Mouse (Mus musculus) hindbrain, embryonic 13.5 days (tissue): ENCODE data around the gene Ccna1. TPM values are rescaled to one million over a fixed set of nuclear protein-coding genes. Genes with fewer than 3 reads are reported as not detected.

ENCODE experiments used
- ATAC-seq: fragments of 200-750 bp; cut with Nextera tagmentation; 2 replicates; pipeline ENCODE4 v1.8.0; 2017; ENCODE audit warnings: moderate TSS enrichment; ENCODE audit not compliant: low FRiP score
- H3K27ac ChIP-seq: fragments of 300-500 bp; sonication (generic); 2 replicates; pipeline ENCODE4 v1.5.1; 2015; ENCODE audit warnings: inconsistent platforms, mild to moderate bottlenecking, moderate library complexity
- H3K27me3 ChIP-seq: fragments of 300-500 bp; sonication (generic); 2 replicates; pipeline ENCODE4 v1.6.1; 2015; ENCODE audit warnings: mild to moderate bottlenecking, inconsistent platforms
- H3K36me3 ChIP-seq: fragments of 300-500 bp; sonication (generic); 2 replicates; pipeline ENCODE4 v1.6.1; 2015; ENCODE audit warnings: mild to moderate bottlenecking, inconsistent platforms
- H3K4me1 ChIP-seq: fragments of 300-500 bp; sonication (generic); replicated peaks from 2 replicates; pipeline ENCODE4 v1.6.1; 2015; ENCODE audit warnings: inconsistent platforms
- H3K4me2 ChIP-seq: fragments of 300-500 bp; sonication (generic); 2 replicates; pipeline ENCODE4 v1.6.1; 2015; ENCODE audit warnings: inconsistent platforms, mild to moderate bottlenecking, moderate library complexity
- H3K4me3 ChIP-seq: fragments of 300-500 bp; sonication (generic); 2 replicates; pipeline ENCODE4 v1.5.1; 2015; ENCODE audit warnings: mild to moderate bottlenecking, inconsistent platforms
- H3K9ac ChIP-seq: fragments of 300-500 bp; sonication (generic); 2 replicates; pipeline ENCODE4 v1.6.1; 2015; ENCODE audit warnings: mild to moderate bottlenecking, inconsistent platforms
- H3K9me3 ChIP-seq: fragments of 300-500 bp; sonication (generic); 2 replicates; pipeline ENCODE4 v1.6.1; 2016; ENCODE audit warnings: inconsistent platforms
- WGBS: fragments of 180-500 bp; shearing (Covaris S2); methylation state at CpG from one replicate; pipeline ENCODE4 v1.1.7; 2015; 5-methylcytosine and 5-hydroxymethylcytosine counted together
- polyA plus RNA-seq: library from polyadenylated mRNA; unstranded; fragments of >200 nt; fragmentation: Nextera tagmentation; extraction: Ambion mirVana; gene quantifications from 2 replicates; pipeline ENCODE4 v1.2.1, GENCODE M21; 2015

Gene Ccna1
- polyA plus RNA-seq, 1 experiment from 2014 or later = 2.2 TPM

DNA sequence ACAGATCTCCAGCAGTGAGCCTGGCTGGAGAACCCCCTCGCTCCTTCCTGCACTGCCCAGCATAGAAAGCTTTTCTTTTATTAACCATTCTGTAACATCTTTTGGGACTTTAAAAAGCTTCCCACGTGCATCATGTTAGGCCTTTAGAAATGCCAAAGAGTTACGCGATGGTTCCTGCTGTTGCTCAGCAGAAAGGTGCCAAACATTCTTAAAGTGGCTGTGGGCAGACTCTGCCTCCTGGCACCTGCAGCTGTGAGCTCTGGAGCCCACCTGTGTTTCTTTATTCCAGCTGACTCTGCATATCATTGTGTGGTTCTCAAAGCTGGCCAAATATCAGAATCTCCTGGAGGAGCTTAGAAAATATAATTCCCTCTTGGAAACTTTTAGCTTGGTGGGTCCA is 51.3 kb downstream of the Ccna1 start:
- H3K4me1 ChIP-seq = no peaks in the 10 kb centered on the region
- H3K27me3 ChIP-seq = no peaks in the 10 kb centered on the region
- H3K27ac ChIP-seq = no peak overlapping the region
- no peaks in the 10 kb centered on the region for H3K9me3 ChIP-seq
- H3K36me3 ChIP-seq = no peaks in the 10 kb centered on the region
- 60% methylated on average over 4 of the region's 4 CpGs for WGBS
- H3K4me2 ChIP-seq = no peak overlapping the region
- no peak for ATAC-seq
- no peak overlapping the region for H3K9ac ChIP-seq
- no peak overlapping the region for H3K4me3 ChIP-seq

DNA sequence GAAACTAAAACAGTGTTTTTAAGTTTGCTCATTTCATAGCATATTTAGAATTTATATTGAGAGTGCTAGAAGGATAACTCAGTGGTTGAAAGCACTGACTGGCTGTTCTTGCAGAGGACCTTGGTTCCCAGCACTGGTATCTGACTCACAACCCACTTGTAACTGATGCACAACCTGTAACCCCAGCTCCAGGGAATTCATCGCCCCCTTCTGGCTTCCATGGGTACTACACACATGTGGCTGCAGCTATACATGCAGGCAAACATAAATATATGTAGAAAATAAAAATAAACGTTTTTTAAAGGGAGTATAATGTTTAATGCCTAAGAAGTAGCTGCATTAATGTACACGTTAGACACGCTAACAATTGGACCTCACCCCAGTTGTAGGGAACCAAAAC is 53.6 kb downstream of the Ccna1 start:
- Histone ChIP-seq H3K4me1 (no peaks in the 10 kb centered on the region), H3K4me2 (no peak overlapping the region), H3K4me3 (no peak overlapping the region), H3K27ac (no peak overlapping the region), H3K27me3 (no peaks in the 10 kb centered on the region), H3K9ac (no peak overlapping the region), H3K36me3 (no peaks in the 10 kb centered on the region), H3K9me3 (no peaks in the 10 kb centered on the region)
- ATAC-seq = no peak
- WGBS = 73% methylated on average over 4 of the region's 4 CpGs

Other genes with a start within 250 kb of the Ccna1 start
- gene Rfxap, start 247.7 kb downstream of the Ccna1 start, polyA plus RNA-seq = 30.9 and 38.3 TPM in 2 replicates
- gene Sertm1, start 139.6 kb downstream of the Ccna1 start, polyA plus RNA-seq = 0.80 and 1.4 TPM in 2 replicates
- 20.0 and 21.7 TPM in 2 replicates for gene Spg20, start 56.6 kb upstream of the Ccna1 start, polyA plus RNA-seq
- 0.05 TPM in 1 of 2 replicates, not detected in the other for gene Ccdc169, start 81.8 kb upstream of the Ccna1 start, polyA plus RNA-seq
- gene Sohlh2, start 126.5 kb upstream of the Ccna1 start, polyA plus RNA-seq = not detected in 2 replicates
- 236 and 257 TPM in 2 replicates for gene Dclk1, start 186.9 kb upstream of the Ccna1 start, polyA plus RNA-seq